Mouse (Mus musculus) right cerebral cortex, adult 18-20 months (tissue): ENCODE data around the gene Btbd9.

ENCODE experiments used
- DNase-seq: peaks from one replicate; pipeline ENCODE4 v3.0.0; 2022; ENCODE audit warnings: mixed read lengths

The Btbd9 gene

DNA sequence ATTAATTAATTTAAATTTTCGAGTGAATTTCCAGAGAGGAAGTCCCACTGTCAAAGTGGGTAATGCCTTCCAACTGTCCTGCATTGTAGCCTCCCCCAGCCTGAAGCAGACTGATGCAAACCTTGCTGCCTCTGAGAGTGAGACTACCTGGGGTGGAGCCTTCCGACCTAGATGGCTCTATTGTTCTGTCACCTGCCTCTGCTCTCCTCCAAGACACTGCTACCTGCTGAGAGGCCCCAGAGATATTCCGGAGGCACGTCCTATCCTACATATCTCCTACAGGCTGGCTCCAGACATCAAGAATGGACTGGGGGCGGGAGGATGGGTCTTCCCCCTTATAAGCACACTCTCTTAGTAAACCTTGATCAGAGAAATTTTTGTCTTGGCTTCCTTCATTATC lies 22.0 kb upstream of the Btbd9 start:
- no peak for DNase-seq

DNA sequence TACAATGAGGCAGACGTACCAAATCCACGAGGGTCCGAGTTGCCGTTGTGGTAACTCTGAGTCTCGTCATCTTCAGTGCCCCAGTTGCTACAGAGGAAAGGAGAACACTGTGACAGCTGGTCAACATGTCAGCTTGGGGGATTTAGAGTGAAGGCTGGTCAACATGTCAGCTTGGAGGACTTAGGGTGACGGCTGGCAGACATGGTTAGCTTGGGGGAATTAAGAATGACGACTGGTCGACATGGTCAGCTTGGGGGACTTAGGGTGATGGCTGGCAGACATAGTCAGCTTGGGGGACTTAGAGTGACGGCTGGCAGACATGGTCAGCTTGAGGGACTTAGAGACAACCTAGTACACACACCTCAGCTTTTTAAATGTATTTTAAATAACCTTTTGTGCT lies 21.5 kb upstream of the Btbd9 start:
- no peak for DNase-seq

DNA sequence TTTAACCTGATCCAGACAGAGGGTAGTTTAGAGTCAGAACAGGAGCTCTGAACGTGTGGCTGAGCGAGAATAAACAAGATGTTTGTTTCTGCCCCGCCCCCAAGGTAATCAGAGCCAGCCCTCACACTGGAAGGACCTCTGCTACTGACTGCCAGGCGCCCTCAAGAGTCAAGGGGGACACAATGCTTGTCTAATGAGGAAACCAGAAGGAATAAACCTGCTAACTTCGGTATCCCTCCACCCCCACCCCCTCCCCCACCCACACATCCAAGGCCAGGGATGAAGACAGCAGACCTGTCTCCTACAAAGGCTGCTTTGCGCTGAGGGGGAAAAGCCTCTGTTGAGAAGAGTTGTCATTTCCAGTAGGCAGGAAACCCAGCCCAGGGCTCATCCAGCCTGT lies 18.6 kb upstream of the Btbd9 start:
- no peak for DNase-seq

GRCm38 (mm10) chr17:30594407-30594806 lies 18.1 kb upstream of the Btbd9 start:
- DNase-seq: no peak

DNA sequence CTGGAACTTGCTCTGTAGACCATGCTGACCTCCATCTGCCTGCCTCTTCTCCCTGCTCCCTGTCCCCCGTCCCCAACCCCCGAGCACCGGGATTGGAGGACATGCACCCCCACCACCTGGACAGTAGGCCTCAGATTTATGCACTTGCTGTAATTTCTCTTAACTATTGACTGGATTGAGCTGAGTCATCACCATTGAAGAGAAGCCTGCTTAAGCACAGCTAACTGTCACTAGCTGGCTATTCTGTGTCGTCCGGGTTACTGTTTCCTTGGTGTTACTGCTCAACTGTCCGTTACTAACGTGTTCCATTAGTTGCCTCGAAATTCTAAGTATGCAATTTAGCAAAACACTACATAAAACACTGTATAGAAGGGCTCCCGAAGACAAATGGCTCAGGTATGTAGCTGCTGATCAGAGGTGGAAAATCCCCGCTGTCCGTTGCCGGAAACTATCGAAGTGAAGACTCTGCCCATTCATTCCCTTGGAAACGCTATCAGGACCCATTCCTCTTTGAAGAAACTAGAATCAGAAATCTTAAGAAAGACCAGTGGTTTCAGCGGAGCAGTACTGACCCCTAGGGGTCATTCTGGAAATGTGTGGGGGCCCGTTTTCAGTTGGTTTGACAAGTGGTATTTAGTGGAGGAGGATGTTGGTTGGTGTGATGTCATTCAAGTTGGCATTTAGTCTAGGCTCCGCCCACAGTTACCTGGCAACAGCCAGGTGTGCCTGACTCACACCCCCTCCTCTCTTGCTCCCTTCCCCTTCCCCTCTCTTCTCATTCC lies 14.3 kb upstream of the Btbd9 start:
- DNase-seq: peak; percentile 66

- DNase-seq: no peak
Measured at GRCm38 (mm10) chr17:30583258-30584001, 7.1 kb upstream of the Btbd9 start.

- no peak for DNase-seq
Measured at GRCm38 (mm10) chr17:30582313-30582712, 6.0 kb upstream of the Btbd9 start.

GRCm38 (mm10) chr17:30581201-30581600 lies 4.9 kb upstream of the Btbd9 start:
- DNase-seq: peak; percentile 79

DNA sequence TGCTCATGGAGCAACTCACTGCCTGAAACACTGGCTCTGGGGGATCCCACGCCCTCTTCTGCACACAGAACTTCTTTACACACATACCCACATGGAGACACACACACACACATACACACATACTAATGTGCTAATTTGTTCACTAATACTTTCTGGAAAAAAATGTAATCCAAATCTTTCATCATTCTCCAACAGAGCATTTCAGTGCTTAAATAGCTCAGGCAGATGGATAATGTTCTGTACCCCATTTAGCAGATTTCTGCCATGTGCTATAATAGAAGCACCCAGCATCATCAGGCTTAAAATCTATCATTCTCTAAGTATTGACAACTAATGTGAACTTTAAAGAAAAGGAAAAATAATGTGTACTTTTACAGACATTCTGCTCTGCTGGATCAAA lies 4.5 kb upstream of the Btbd9 start:
- DNase-seq: no peak

DNA sequence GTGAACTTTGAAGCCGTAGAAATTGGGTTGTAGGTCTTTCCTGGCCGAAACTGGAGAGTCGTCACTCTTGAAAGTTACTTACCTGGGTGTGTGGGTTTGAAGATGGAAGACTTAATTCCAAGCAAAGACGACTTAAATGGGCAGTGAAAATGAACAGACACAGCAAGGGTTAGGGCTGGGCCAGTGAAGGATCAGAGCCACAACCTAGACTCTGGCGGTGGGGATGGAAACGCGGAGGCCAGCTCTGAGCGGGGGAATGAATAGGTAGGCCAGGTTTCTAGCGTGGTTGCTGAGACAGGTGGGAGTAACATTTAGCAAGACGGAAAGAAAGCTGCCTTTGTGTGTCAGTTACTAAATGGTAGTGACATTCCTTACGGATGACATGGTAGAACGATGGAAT lies 658 bp upstream of the Btbd9 start:
- no peak for DNase-seq

DNA sequence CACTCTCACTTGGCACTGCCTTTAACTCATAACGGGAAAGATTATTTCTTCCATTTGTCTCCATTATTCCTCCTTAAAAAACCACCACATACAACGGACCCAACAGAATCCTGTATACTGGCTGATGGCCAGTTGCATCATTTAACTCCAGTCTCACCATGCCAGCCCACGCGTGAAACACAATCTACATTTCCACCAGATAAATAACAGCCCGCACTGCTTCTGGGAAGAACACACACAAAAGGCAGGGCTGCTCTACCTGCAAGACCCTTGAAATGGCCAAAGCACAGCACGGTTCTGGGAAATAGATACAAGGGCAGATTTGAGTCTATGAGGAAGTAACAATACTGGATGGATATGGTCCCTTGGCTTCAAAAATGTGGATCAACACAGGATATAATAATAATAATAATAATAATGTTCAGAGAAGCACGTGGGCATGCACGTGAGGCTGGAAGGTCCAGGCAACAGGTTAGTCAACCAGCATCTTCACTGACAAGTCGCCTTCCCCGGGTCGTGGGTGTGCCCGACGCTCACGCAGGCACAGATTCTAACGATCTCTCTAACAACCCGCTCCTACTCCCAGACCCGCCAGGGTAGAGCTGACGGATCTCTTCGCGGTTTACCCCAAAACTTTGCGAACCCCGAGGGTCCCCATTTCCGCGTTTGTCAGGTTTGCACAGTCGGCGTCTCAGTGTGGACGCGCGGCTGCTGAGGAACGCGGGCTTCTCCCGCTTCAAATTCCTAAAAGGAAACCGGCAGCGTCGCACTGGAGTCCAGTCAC lies 975 bp downstream of the Btbd9 start:
- DNase-seq: peak; percentile 72

- DNase-seq: no peak
Measured at GRCm38 (mm10) chr17:30574783-30575075, 1.6 kb downstream of the Btbd9 start.

- no peak for DNase-seq
Measured at GRCm38 (mm10) chr17:30573990-30574782, 2.1 kb downstream of the Btbd9 start.

GRCm38 (mm10) chr17:30570971-30571370 lies 5.3 kb downstream of the Btbd9 start:
- no peak for DNase-seq

DNA sequence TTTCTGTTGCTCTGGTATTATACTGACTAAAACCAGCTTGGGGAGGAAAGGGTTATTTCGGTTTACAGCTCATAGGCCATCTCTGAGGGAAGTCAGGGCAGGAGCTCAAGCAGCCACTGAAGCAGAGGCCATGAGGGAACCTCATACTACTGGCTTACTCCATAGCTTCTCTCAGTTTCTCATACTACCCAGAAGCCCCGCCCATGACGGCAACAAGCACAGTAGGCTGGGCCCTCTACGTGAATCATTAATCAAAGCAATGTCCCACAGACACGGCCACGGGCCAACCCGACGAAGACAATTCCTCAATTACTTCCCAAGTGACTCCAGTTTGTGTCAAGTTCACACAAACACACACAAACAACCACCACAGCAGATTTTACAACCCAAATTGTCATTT lies 6.1 kb downstream of the Btbd9 start:
- DNase-seq: no peak

DNA sequence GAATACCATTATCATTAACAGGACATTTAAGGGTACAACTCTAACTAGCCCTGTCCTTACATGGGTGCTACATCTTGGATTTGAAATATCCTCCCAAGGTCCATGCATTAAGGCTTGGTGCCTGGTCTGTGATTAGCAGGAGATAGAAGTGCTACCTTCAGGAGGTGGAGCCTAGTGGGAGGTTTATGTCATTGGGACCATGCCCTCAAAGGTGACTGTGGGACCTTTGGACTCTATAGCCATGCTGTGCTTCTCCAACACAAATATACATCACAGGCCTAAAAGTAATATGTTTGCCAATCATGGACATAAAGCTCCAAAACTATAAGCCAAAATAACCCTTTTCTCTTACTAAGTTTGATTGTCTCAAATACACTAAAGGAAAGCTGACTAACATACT lies 7.8 kb downstream of the Btbd9 start:
- no peak for DNase-seq

DNA sequence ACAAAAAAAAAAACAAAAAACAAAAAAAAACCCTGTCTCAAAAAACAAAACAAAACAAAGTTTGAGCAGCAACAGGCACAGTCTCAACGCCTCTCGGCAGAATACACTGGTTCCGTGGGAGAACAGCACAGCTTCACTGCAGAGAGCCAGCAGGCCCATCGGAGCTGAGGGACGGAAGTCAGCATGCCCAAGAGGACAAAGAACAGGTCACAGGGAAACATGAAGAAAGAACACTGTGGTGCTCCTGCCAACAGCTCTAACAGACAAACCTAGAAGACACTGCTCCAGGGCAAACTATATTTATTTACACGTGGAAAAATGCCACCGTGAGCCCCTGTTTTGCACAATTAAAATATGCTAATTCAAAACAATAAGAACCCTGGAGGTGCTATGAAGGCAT lies 11.3 kb downstream of the Btbd9 start:
- DNase-seq: no peak

DNA sequence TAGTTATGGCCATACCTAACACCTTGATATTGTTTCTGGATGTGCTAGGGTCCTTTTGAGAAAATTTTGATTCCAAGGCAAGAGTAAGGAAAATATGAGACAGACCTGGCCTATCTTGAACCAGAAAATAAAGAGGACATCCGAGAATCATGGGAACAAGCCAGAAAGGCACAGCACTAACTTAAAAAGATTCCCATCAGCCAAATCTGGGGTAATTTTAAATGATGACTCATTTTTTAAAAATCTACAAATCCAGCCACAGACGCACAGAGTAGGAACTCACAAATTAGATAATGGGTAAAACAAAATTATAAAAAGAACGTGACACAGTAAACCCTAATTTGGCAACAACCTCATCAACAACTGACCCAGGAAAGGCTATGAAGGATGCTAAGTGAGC lies 11.9 kb downstream of the Btbd9 start:
- DNase-seq: no peak

- no peak for DNase-seq
Measured at GRCm38 (mm10) chr17:30563484-30564075, 12.7 kb downstream of the Btbd9 start.

DNA sequence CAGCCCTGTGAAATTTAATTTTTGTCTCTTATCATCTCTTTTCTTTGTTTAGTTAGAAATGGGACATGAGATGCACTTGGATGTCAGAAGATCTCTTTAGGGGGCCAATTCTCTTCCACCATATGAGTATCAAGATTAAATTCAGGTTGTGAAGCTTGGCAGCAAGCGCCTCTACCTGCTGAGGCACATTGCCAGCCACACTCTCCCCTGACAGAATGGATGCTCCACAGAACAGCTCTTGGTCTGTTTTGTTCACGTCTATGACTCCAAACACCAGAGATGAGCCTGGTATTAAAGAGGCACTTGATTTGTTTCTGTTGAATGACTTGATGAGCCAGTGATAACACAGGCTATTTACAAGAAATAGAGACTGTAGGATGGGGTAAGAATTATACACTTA lies 13.5 kb downstream of the Btbd9 start:
- no peak for DNase-seq

DNA sequence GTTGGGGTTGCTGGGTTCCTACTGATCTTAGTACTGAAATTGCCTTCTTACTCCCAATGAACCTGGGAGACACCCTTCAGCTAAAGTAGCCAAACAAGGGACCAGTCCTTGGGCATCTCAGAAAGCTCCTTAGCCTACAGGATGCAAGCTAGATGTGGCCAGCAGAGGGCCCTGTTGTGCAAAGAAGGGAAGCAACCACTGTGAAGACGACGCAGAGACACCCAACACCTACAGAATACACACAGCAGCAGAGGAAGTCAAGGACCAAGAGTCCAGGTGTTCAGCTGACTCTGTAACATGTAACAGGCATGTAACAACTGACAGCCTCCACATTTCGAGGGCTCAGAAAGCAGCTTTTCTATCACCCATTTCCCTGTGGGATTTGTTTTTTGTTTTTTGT lies 16.8 kb downstream of the Btbd9 start:
- no peak for DNase-seq

- DNase-seq: no peak
Measured at GRCm38 (mm10) chr17:30558623-30559022, 17.7 kb downstream of the Btbd9 start.

DNA sequence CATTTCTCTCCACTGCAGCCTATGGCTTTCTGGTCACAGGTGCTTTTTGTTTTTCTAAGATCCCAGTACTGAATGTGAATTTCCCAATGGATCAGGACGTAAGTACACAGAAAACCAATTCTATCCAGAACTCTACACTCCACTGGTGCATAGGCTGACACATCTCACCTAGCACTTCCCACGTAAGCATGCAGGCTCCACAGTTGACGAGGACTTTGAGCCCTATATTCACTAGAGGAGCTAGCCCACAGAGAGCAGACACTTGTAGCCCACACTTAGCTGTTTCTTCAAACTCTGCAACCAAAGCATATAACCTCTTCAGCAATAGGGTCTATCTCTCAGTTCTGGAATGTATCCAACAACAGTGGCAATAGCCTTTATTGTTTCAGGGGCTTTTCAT lies 19.8 kb downstream of the Btbd9 start:
- peak; percentile 59 for DNase-seq
